Mouse (Mus musculus) kidney, embryonic 14.5 days (tissue): ENCODE data around the gene Tbc1d16. TPM values are rescaled to one million over a fixed set of nuclear protein-coding genes. Genes with fewer than 3 reads are reported as not detected.

Experiments used
- ATAC-seq: fragments of 200-750 bp; cut with Nextera tagmentation; 2 replicates; pipeline ENCODE4 v1.8.0; 2017; ENCODE audit warnings: moderate number of reproducible peaks, mild to moderate bottlenecking, moderate TSS enrichment, moderate library complexity; ENCODE audit not compliant: low FRiP score, low TSS enrichment
- H3K27ac ChIP-seq: fragments of 300-500 bp; sonication (generic); 2 replicates; pipeline ENCODE4 v1.5.1; 2014; ENCODE audit warnings: low read depth, mild to moderate bottlenecking, low read length, moderate library complexity, mixed read lengths
- H3K27me3 ChIP-seq: fragments of 300-500 bp; sonication (generic); 2 replicates; pipeline ENCODE4 v1.6.1; 2014; ENCODE audit warnings: mild to moderate bottlenecking, low read length; ENCODE audit not compliant: control insufficient read depth, insufficient read depth
- H3K36me3 ChIP-seq: fragments of 300-500 bp; sonication (generic); 2 replicates; pipeline ENCODE4 v1.6.1; 2014; ENCODE audit warnings: low read length, mixed read lengths; ENCODE audit not compliant: control insufficient read depth, insufficient read depth
- H3K4me1 ChIP-seq: fragments of 300-500 bp; sonication (generic); 2 replicates; pipeline ENCODE4 v1.6.1; 2014; ENCODE audit warnings: low read length, mixed read lengths; ENCODE audit not compliant: control insufficient read depth, insufficient read depth
- H3K4me2 ChIP-seq: fragments of 300-500 bp; sonication (generic); replicated peaks from 2 replicates; pipeline ENCODE4 v1.6.1; 2014; ENCODE audit warnings: low read depth, mild to moderate bottlenecking, low read length
- H3K4me3 ChIP-seq: fragments of 300-500 bp; sonication (generic); 2 replicates; pipeline ENCODE4 v1.5.1; 2014; ENCODE audit warnings: mild to moderate bottlenecking, low read length
- H3K9ac ChIP-seq: fragments of 300-500 bp; sonication (generic); 2 replicates; pipeline ENCODE4 v1.6.1; 2014; ENCODE audit warnings: low read depth, mild to moderate bottlenecking, low read length, moderate library complexity
- H3K9me3 ChIP-seq: fragments of 300-500 bp; sonication (generic); 2 replicates; pipeline ENCODE4 v1.6.1; 2016; ENCODE audit warnings: low read length; ENCODE audit not compliant: control insufficient read depth
- WGBS: fragments of 180-500 bp; shearing (Covaris S2); extraction: QIAGEN DNeasy Blood & Tissue Kit; methylation state at CpG from one replicate; pipeline ENCODE4 v1.1.7; 2014; 5-methylcytosine and 5-hydroxymethylcytosine counted together
- polyA plus RNA-seq: library from polyadenylated mRNA; unstranded; fragments of >200 nt; fragmentation: Nextera tagmentation; extraction: Ambion mirVana; gene quantifications from 2 replicates; pipeline ENCODE4 v1.2.1, GENCODE M21; 2014

Gene Tbc1d16
- polyA plus RNA-seq, 1 experiment from 2014 or later: 13.0 TPM

DNA sequence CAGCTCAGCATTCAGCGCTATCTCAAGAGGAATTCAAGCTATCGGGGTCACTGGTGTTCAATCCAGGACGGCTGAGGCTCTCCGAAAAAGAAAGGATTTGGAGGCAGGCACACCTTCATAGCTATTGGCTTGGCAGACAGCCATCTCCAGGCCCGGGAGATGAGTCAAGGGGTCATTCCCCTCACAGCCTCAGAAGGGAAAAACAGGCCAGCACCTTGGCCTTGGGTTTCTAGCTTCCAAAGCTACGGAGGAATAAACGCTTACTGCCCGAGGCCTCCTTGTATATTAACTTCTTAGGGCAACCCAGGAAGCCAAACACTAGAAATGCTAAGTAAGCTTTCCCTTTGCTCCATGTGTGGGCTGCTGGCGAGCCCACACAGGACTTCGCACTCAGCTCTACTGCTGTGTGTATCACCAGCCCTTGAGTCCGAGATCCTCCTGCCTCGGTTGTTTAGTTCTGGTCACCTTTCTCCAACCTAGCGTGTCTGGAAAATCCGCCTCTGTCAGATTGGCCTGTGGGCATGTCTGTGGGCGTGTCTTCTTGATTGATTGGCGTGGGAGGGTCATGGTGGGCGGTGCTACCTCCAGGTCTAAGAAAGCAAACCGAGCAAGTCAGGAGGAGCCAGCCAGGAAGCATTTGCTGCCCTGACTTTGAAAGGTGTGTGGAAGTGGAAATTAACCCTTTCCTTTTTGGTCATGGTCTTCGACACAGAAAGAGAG, 15.0 kb downstream of the Tbc1d16 start:
- 55% methylated on average over 19 of the region's 19 CpGs for WGBS

GRCm38 (mm10) chr11:119211604-119212309, 16.5 kb downstream of the Tbc1d16 start:
- peaks cover 29% of the 10 kb centered on the region for H3K4me1 ChIP-seq

More for the DNA sequence above, 15.0 kb downstream of the Tbc1d16 start:
- Histone ChIP-seq H3K4me3 (no peak overlapping the region), H3K36me3 (peaks cover 8% of the 10 kb centered on the region; the same call in 1 of the 2 replicates), H3K9ac (no peak overlapping the region), H3K4me2 (no peak overlapping the region), H3K27me3 (no peaks in the 10 kb centered on the region), H3K27ac (no peak overlapping the region), H3K9me3 (no peaks in the 10 kb centered on the region), H3K4me1 (peaks cover 29% of the 10 kb centered on the region)
- ATAC-seq: no peak

DNA sequence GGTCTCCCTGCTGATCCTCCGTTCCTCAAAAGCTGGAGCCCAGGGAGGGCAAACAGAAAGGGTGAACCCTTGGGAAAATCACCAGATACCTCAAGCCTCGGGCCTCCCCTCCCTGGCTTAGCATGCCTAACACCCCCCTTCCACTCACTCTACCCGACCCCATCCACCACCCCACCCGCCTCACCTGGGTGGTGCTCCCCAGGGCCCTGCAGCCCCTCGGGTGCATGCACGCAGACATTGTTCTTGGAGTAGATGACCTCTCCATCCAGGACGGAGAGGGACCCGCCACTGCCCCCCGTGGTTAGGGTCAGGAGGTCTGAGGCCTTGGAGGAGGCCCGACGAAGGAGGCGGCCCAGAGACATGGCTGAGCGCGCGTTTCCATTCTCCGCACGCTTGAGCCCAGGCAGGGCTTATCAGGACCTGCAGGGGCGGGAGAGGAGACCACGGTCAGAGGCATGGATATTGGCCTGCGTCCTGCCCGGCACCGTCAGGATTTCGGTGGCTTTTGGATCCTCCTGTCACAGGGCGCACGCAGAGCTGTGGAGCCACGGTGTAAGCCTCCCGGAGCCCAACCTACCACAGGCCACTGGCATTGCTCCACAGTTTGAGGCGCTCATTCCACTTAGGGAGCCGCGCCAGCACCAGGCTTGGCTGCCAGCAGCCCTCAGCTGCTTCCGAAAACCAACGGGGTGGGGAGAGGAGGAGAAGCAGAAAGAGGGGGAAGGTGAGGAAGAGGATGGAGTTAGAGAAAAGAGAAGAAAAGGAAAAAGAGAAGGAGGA, 17.8 kb downstream of the Tbc1d16 start:
- H3K9me3 ChIP-seq: no peaks in the 10 kb centered on the region
- no peak overlapping the region for H3K27ac ChIP-seq
- H3K4me1 ChIP-seq: peaks cover 17% of the 10 kb centered on the region
- 78% methylated on average over 31 of the region's 32 CpGs for WGBS
- no peak for ATAC-seq
- H3K27me3 ChIP-seq: no peaks in the 10 kb centered on the region
- H3K9ac ChIP-seq: no peak overlapping the region
- no peak overlapping the region for H3K4me3 ChIP-seq
- H3K4me2 ChIP-seq: no peak overlapping the region
- peaks cover 19% of the 10 kb centered on the region; the same call in 1 of the 2 replicates for H3K36me3 ChIP-seq

More at GRCm38 (mm10) chr11:119211604-119212309, 16.5 kb downstream of the Tbc1d16 start:
- Histone ChIP-seq H3K4me3 (no peak overlapping the region), H3K36me3 (peaks cover 16% of the 10 kb centered on the region; the same call in 1 of the 2 replicates), H3K9ac (no peak overlapping the region), H3K9me3 (no peaks in the 10 kb centered on the region), H3K27ac (no peak overlapping the region), H3K4me2 (no peak overlapping the region), H3K27me3 (no peaks in the 10 kb centered on the region)
- ATAC-seq: no peak
- 90% methylated on average over 21 of the region's 21 CpGs for WGBS

GRCm38 (mm10) chr11:119209371-119210025, 18.8 kb downstream of the Tbc1d16 start:
- H3K36me3 ChIP-seq: peaks cover 19% of the 10 kb centered on the region; the same call in 1 of the 2 replicates
- H3K4me2 ChIP-seq: no peak overlapping the region
- no peak for ATAC-seq
- WGBS: 83% methylated on average over 10 of the region's 10 CpGs
- no peak overlapping the region for H3K9ac ChIP-seq
- no peaks in the 10 kb centered on the region for H3K27me3 ChIP-seq
- H3K27ac ChIP-seq: no peak overlapping the region
- H3K4me1 ChIP-seq: peaks cover 8% of the 10 kb centered on the region
- H3K9me3 ChIP-seq: no peaks in the 10 kb centered on the region
- no peak overlapping the region for H3K4me3 ChIP-seq

DNA sequence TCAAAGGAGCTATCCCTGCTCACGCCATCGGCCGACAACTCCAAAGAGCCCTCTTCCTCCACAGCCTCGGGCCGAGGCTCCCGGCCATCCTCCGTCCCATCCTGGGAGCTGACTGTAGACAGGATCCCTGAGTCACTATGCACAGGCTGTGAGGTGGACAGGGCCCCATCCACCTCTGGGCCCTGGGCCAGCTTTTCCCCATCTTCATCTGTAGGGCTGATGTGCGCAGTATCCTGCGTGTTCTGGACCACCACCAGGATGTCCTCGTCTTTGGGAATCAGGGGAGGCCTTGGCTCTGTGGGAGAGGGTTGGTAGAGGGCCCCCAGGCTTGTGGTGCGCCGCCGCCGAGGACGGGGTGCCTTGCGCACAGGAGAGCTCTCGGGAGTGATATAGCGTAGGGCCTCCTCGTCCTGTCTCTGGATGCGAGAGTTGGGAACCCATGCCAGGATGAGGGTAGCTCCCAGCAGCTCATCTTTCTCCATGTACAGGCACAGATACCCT, 19.4 kb downstream of the Tbc1d16 start:
- Histone ChIP-seq H3K9ac (no peak overlapping the region), H3K27me3 (no peaks in the 10 kb centered on the region), H3K9me3 (no peaks in the 10 kb centered on the region), H3K36me3 (peaks cover 19% of the 10 kb centered on the region; the same call in 1 of the 2 replicates), H3K4me2 (no peak overlapping the region), H3K4me3 (no peak overlapping the region), H3K27ac (no peak overlapping the region), H3K4me1 (peaks cover 3% of the 10 kb centered on the region; the same call in 1 of the 2 replicates)
- ATAC-seq: no peak
- WGBS: 94% methylated on average over 20 of the region's 20 CpGs

DNA sequence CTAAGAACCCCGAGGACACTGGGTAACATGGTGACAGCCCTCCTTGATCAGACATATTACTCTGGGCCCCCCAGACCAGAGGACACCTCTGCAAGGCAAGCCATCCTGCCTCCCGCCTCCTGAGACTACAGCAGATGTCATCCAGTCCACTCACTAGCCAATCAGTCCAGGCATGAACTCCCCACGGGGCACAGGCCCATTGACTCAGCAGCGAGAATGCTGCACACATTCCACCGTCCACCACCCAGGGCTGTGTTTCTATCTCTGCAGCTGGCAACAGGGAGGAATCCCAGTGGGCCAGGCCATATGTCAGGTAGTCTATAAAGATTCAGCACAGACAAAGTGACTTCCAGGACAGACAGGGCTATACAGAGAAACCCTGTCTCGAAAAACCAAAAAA, 20.3 kb downstream of the Tbc1d16 start:
- no peaks in the 10 kb centered on the region for H3K9me3 ChIP-seq
- H3K4me2 ChIP-seq: no peak overlapping the region
- H3K4me3 ChIP-seq: no peak overlapping the region
- WGBS: 90% methylated on average over 6 of the region's 6 CpGs
- H3K9ac ChIP-seq: no peak overlapping the region
- H3K36me3 ChIP-seq: peaks cover 19% of the 10 kb centered on the region; the same call in 1 of the 2 replicates
- ATAC-seq: no peak
- no peak overlapping the region for H3K27ac ChIP-seq
- H3K4me1 ChIP-seq: no peaks in the 10 kb centered on the region
- H3K27me3 ChIP-seq: no peaks in the 10 kb centered on the region

GRCm38 (mm10) chr11:119206562-119206961, 21.7 kb downstream of the Tbc1d16 start:
- Histone ChIP-seq H3K4me2 (no peak overlapping the region), H3K4me1 (no peaks in the 10 kb centered on the region), H3K36me3 (peaks cover 21% of the 10 kb centered on the region; the same call in 1 of the 2 replicates), H3K4me3 (no peak overlapping the region), H3K27ac (no peak overlapping the region), H3K9me3 (no peaks in the 10 kb centered on the region), H3K9ac (no peak overlapping the region), H3K27me3 (no peaks in the 10 kb centered on the region)
- WGBS: 36% methylated on average over 5 of the region's 5 CpGs
- ATAC-seq: no peak

DNA sequence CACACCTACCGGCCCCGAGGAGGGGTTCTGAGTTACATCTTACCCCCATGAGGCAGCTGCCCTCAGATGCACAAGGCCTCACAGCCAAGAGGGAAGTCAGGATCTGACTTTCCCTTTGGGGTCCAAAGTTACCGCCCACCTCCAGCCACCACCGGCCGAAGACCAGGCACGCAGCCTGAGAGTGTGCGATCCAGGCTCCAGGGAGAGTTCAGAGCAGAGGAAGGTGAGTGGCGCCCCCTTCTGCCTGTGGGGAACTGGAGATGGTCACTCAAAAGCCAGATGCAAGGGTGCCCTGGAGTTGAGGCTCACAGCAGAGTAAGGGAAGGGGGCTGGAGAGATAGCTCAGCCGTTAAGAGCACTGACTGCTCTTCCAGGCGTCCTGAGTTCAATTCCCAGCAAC, 22.6 kb downstream of the Tbc1d16 start:
- Histone ChIP-seq H3K27ac (no peak overlapping the region), H3K4me1 (no peaks in the 10 kb centered on the region), H3K9me3 (no peaks in the 10 kb centered on the region), H3K4me2 (no peak overlapping the region), H3K36me3 (peaks cover 21% of the 10 kb centered on the region; the same call in 1 of the 2 replicates), H3K9ac (no peak overlapping the region), H3K4me3 (no peak overlapping the region), H3K27me3 (no peaks in the 10 kb centered on the region)
- ATAC-seq: no peak
- WGBS: 76% methylated on average over 10 of the region's 10 CpGs
